Mouse (Mus musculus) bone marrow, adult 2 months (tissue): ENCODE measurements at regions not wholly inside any gene's neighbourhood (a gene's known extent, or its start where the extent isn't known, plus 50 kb on each side); places are given as distances from the start of the nearest gene placed in this dataset.

Experiments
- H3K27ac ChIP-seq: fragments of 200-500 bp; 2 replicates; pipeline ENCODE4 v1.5.1; 2012; ENCODE audit warnings: low read depth, mild to moderate bottlenecking, control low read depth, inconsistent platforms, low read length; ENCODE audit not compliant: control insufficient read depth, poor library complexity, insufficient read depth
- H3K4me1 ChIP-seq: fragments of 200-500 bp; 2 replicates; pipeline ENCODE4 v1.6.1; 2011; ENCODE audit warnings: low read length; ENCODE audit not compliant: control insufficient read depth, insufficient read depth
- H3K4me3 ChIP-seq: fragments of 200-500 bp; replicated peaks from 2 replicates; pipeline ENCODE3; 2011; ENCODE audit warnings: mild to moderate bottlenecking, low read depth, low read length, control low read depth; ENCODE audit not compliant: control insufficient read depth
- CTCF ChIP-seq: fragments of 200-500 bp; IDR thresholded peaks from 2 replicates; pipeline ENCODE4 v1.5.1; 2011; ENCODE audit warnings: low read length, control low read depth; ENCODE audit not compliant: control insufficient read depth, insufficient read depth
- POLR2A ChIP-seq: fragments of 200-500 bp; IDR thresholded peaks from 2 replicates; pipeline ENCODE4 v1.6.1; 2011; ENCODE audit warnings: low read depth, mild to moderate bottlenecking, control low read depth, low read length, borderline replicate concordance; ENCODE audit not compliant: control insufficient read depth
- WGBS: fragments of 180-500 bp; shearing (Covaris S2); methylation state at CpG from one replicate; pipeline ENCODE4 v1.1.7; 2018; 5-methylcytosine and 5-hydroxymethylcytosine counted together

DNA sequence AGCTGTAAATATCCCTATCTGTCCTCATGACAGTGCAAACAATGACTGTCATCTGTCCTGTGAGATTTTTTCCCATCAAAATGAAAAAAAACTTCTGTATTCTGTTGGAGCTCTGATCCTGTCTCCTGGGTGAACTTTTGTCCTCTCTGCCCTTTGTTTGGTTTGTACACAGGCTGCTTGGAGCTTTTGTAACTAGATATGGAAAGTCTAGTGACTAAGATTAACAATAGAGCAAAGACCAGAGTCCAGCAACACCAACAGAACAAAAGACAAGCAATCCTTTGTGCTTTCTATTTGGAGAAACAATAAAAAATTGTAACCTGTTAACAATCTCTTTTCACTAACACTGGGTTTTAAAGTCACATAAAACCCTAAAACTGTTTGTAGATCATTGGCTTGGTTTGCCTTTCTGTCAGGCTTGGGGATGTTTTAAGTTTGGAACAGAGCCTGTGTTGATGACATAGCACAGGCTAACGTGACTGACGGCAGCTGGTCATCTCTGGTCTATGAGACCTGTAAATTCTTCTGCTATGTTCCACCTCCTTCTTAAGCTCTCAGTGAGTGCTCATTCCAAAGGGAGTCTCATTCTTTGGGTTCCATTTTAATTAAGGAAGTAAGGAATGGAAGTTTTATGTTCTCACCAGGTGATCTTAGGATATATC lies 219.8 kb downstream of the Gm9733 start:
- Histone ChIP-seq H3K4me3 (no peak overlapping the region), H3K27ac (no peak overlapping the region), H3K4me1 (no peaks in the 10 kb centered on the region)
- no peak for TF ChIP-seq CTCF
- no peak for TF ChIP-seq POLR2A
- WGBS, result 93% methylated on average over 2 of the region's 2 CpGs

DNA sequence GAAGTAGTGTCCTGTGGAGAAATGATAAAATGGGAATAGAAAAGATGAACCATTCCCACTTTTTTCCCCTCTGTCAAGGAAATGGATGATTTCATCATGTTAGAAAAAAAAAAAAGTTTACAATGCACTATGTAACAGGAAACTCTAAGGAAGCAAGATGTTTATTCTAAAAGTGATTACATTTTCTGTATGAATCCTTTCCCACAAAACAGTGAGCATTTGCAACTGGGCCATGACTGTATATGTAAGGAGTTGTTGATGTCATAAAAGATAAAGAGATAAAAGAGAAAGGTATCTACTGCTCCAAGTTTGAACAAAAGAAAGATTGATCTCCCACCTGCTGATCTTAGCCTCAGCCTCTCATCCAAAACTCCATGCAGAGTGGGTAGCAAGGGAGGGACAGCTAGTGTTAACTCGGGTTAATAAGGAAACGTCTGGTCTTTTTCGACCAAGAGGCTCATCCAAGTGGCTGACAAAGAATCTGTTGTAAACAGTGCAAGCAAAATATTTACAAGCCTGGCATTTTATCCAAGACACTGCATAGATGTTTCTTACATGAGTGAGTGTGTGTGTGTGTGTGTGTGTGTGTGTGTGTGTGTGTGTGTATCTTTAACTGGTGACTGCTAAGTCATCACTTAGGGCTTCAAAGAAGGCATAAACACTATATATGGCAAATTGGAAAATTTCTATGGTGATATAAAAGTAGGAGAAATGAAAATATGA lies 213.3 kb downstream of the Gm9733 start:
- no peak overlapping the region for H3K27ac ChIP-seq
- 67% methylated on average over 3 of the region's 3 CpGs for WGBS
- H3K4me3 ChIP-seq, result no peak overlapping the region
- no peaks in the 10 kb centered on the region for H3K4me1 ChIP-seq
- TF ChIP-seq POLR2A (no peak), CTCF (no peak)

- 62% methylated on average over 4 of the region's 4 CpGs for WGBS
- H3K4me1 ChIP-seq, result peaks cover 7% of the 10 kb centered on the region
- no peak overlapping the region for H3K27ac ChIP-seq
- no peak for TF ChIP-seq CTCF
- TF ChIP-seq POLR2A, result no peak
- no peak overlapping the region for H3K4me3 ChIP-seq
Observed at GRCm38 (mm10) chr3:15126736-15127135, 205.4 kb downstream of the Gm9733 start.

- TF ChIP-seq POLR2A (no peak), CTCF (no peak)
- Histone ChIP-seq H3K4me3 (no peak overlapping the region), H3K4me1 (peaks cover 7% of the 10 kb centered on the region), H3K27ac (no peak overlapping the region)
Observed at GRCm38 (mm10) chr3:15128370-15128769, 203.7 kb downstream of the Gm9733 start.

DNA sequence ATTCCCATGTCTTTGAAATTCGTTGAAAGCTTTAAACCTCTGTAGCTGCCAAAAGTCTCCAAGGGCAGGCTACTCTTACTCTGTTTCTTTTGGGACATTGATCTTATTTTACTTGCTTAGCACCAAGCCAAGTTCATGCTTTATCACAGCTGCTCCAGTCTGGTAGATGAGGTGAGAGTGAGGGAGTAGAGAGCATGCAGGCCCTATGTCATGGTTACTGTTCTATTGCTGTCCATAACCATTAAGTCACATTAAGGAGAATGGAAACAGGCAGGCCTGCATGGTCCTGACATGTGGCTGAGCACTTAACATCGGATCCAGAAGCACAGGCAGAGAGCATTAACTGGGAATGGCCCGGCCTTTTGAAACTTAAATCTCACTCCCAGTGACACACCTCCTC lies 203.1 kb downstream of the Gm9733 start:
- TF ChIP-seq POLR2A (no peak), CTCF (no peak)
- peaks cover 7% of the 10 kb centered on the region for H3K4me1 ChIP-seq
- no peak overlapping the region for H3K4me3 ChIP-seq
- 82% methylated on average over 3 of the region's 3 CpGs for WGBS
- no peak overlapping the region for H3K27ac ChIP-seq

- WGBS, result 77% methylated on average over 9 of the region's 9 CpGs
- Histone ChIP-seq H3K4me3 (no peak overlapping the region), H3K27ac (peak overlapping the region; percentile 7; the same call in 1 of the 2 replicates), H3K4me1 (peaks cover 7% of the 10 kb centered on the region)
- TF ChIP-seq POLR2A, result no peak
- no peak for TF ChIP-seq CTCF
Observed at GRCm38 (mm10) chr3:15129729-15130369, 202.3 kb downstream of the Gm9733 start.

- Histone ChIP-seq H3K4me3 (no peak overlapping the region), H3K4me1 (peaks cover 5% of the 10 kb centered on the region; the same call in 1 of the 2 replicates), H3K27ac (no peak overlapping the region)
- TF ChIP-seq POLR2A (no peak), CTCF (no peak)
- 68% methylated on average over 5 of the region's 5 CpGs for WGBS
Observed at GRCm38 (mm10) chr3:15132136-15132535, 200.0 kb downstream of the Gm9733 start.

- Histone ChIP-seq H3K4me3 (no peak overlapping the region), H3K27ac (no peak overlapping the region), H3K4me1 (no peaks in the 10 kb centered on the region)
- 86% methylated on average over 1 of the region's 1 CpGs for WGBS
- TF ChIP-seq POLR2A (no peak), CTCF (no peak)
Observed at GRCm38 (mm10) chr3:15139550-15139949, 192.6 kb downstream of the Gm9733 start.
